Mouse (Mus musculus): ENCODE measurements around the gene Gstm6. TPM values are rescaled to one million over a fixed set of nuclear protein-coding genes. Genes with fewer than 3 reads are reported as not detected.
A peak's percentile ranks its signal among the peaks of the same experiment; 100 is the strongest.
"Not testable (repeated sequence)": the region's sequence is repeated elsewhere in the genome, so short reads cannot be mapped to it uniquely, and the experiment has no call there.

Gene Gstm6
- polyA plus RNA-seq, 1 experiment from 2014 or later, result 8.6 TPM

- no peak overlapping the region for H3K27ac ChIP-seq (replicated peaks)
- H3K4me1 ChIP-seq, result 0 out of 2 replicates have a peak, but pooled peaks cover under 1% of the 10 kb centered on the region
- no peaks in the 10 kb centered on the region for H3K9me3 ChIP-seq
- WGBS, result 88% methylated on average over 15 of the region's 15 CpGs
- DNase-seq (ENCODE audit: low spot score), result no peak
- H3K4me3 ChIP-seq, result no peak overlapping the region
- no peaks in the 10 kb centered on the region for H3K36me3 ChIP-seq (replicated peaks)
- H3K27me3 ChIP-seq (replicated peaks; ENCODE audit: low read depth, poor library complexity, severe bottlenecking), result no peaks in the 10 kb centered on the region
Measured at GRCm38 (mm10) chr3:107916674-107917073, 26.9 kb downstream of the Gstm6 start.

- no peak overlapping the region for H3K4me3 ChIP-seq
- WGBS, result 74% methylated on average over 6 of the region's 6 CpGs
- no peaks in the 10 kb centered on the region for H3K27me3 ChIP-seq (replicated peaks; ENCODE audit: low read depth, poor library complexity, severe bottlenecking)
- H3K9me3 ChIP-seq, result no peaks in the 10 kb centered on the region
- DNase-seq (ENCODE audit: low spot score), result no peak
- H3K27ac ChIP-seq (replicated peaks), result no peak overlapping the region
- no peaks in the 10 kb centered on the region for H3K36me3 ChIP-seq (replicated peaks)
- peaks cover 23% of the 10 kb centered on the region for H3K4me1 ChIP-seq
Measured at GRCm38 (mm10) chr3:107905942-107906341, 37.6 kb downstream of the Gstm6 start.

GRCm38 (mm10) chr3:107900955-107901673 is 42.4 kb downstream of the Gstm6 start:
- peaks cover 28% of the 10 kb centered on the region for H3K36me3 ChIP-seq (replicated peaks)
- H3K27me3 ChIP-seq (replicated peaks; ENCODE audit: low read depth, poor library complexity, severe bottlenecking), result no peaks in the 10 kb centered on the region
- peaks cover 24% of the 10 kb centered on the region for H3K4me1 ChIP-seq
- no peak overlapping the region for H3K4me3 ChIP-seq
- 72% methylated on average over 11 of the region's 11 CpGs for WGBS
- DNase-seq (ENCODE audit: low spot score), result no peak
- H3K9me3 ChIP-seq, result no peaks in the 10 kb centered on the region
- 0 out of 2 replicates have a peak overlapping the region, but pooled peaks have one; percentile 30 for H3K27ac ChIP-seq (replicated peaks)

- Histone ChIP-seq H3K36me3 (replicated peaks) (peaks cover 28% of the 10 kb centered on the region), H3K9me3 (no peaks in the 10 kb centered on the region), H3K4me3 (no peak overlapping the region), H3K27me3 (replicated peaks; ENCODE audit: low read depth, poor library complexity, severe bottlenecking) (no peaks in the 10 kb centered on the region), H3K4me1 (peaks cover 28% of the 10 kb centered on the region), H3K27ac (replicated peaks) (no peak overlapping the region)
- DNase-seq (ENCODE audit: low spot score), result no peak
- WGBS, result 93% methylated on average over 13 of the region's 13 CpGs
Measured at GRCm38 (mm10) chr3:107898691-107899090, 44.9 kb downstream of the Gstm6 start.

- Histone ChIP-seq H3K9me3 (no peaks in the 10 kb centered on the region), H3K36me3 (replicated peaks) (peaks cover 31% of the 10 kb centered on the region), H3K27ac (replicated peaks) (peak within 1 kb of the TSS; percentile 95), H3K4me3 (peak within 1 kb of the TSS; percentile 86), H3K27me3 (replicated peaks; ENCODE audit: low read depth, poor library complexity, severe bottlenecking) (no peaks in the 10 kb centered on the region), H3K4me1 (peaks cover 15% of the 10 kb centered on the region)
- peak; percentile 89 for DNase-seq (ENCODE audit: low spot score)
- WGBS, result 5% methylated on average over 40 of the region's 40 CpGs
Measured at GRCm38 (mm10) chr3:107895720-107896569, 47.6 kb downstream of the Gstm6 start, which contains the start of gene Gstm5. Gstm5 (plus strand) TSS chr3:107895821.

GRCm38 (mm10) chr3:107895194-107895719 is 48.3 kb downstream of the Gstm6 start:
- Histone ChIP-seq H3K36me3 (replicated peaks) (peaks cover 31% of the 10 kb centered on the region), H3K27me3 (replicated peaks; ENCODE audit: low read depth, poor library complexity, severe bottlenecking) (no peaks in the 10 kb centered on the region), H3K27ac (replicated peaks) (peak overlapping the region; percentile 95), H3K9me3 (no peaks in the 10 kb centered on the region), H3K4me3 (peak overlapping the region; percentile 86), H3K4me1 (peaks cover 15% of the 10 kb centered on the region)
- DNase-seq (ENCODE audit: low spot score), result no peak
- 13% methylated on average over 6 of the region's 6 CpGs for WGBS

- not testable (repeated sequence) for H3K4me1 ChIP-seq; H3K27ac ChIP-seq (replicated peaks); H3K4me3 ChIP-seq; DNase-seq (ENCODE audit: low spot score); H3K27me3 ChIP-seq (replicated peaks; ENCODE audit: low read depth, poor library complexity, severe bottlenecking); H3K9me3 ChIP-seq; H3K36me3 ChIP-seq (replicated peaks)
- WGBS, result 81% methylated on average over 2 of the region's 2 CpGs
Measured at GRCm38 (mm10) chr3:107889236-107889635, 54.3 kb downstream of the Gstm6 start.

Other genes starting within 250 kb of the Gstm6 start
- 88.7 and 88.8 TPM in 2 replicates for gene Ahcyl1, start 247.2 kb downstream of the Gstm6 start, polyA plus RNA-seq (2016; fragmentation: Nextera tagmentation; extraction: Ambion mirVana)
- gene Csf1, start 183.3 kb downstream of the Gstm6 start, polyA plus RNA-seq (2016; fragmentation: Nextera tagmentation; extraction: Ambion mirVana), result 3.8 and 4.4 TPM in 2 replicates
- not detected in 2 replicates for gene Eps8l3, start 66.5 kb downstream of the Gstm6 start, polyA plus RNA-seq (2016; fragmentation: Nextera tagmentation; extraction: Ambion mirVana)
- gene Gstm5, start 47.9 kb downstream of the Gstm6 start, polyA plus RNA-seq (2016; fragmentation: Nextera tagmentation; extraction: Ambion mirVana), result 208 and 219 TPM in 2 replicates
- gene Gstm7, start 11.9 kb downstream of the Gstm6 start, polyA plus RNA-seq (2016; fragmentation: Nextera tagmentation; extraction: Ambion mirVana), result 18.5 and 22.8 TPM in 2 replicates
- not detected in 2 replicates for gene Gstm3, start 25.5 kb upstream of the Gstm6 start, polyA plus RNA-seq (2016; fragmentation: Nextera tagmentation; extraction: Ambion mirVana)
- gene Gstm2, start 42.7 kb upstream of the Gstm6 start, polyA plus RNA-seq (2016; fragmentation: Nextera tagmentation; extraction: Ambion mirVana), result 21.0 and 21.8 TPM in 2 replicates
- 32.4 and 35.2 TPM in 2 replicates for gene Gstm1, start 74.2 kb upstream of the Gstm6 start, polyA plus RNA-seq (2016; fragmentation: Nextera tagmentation; extraction: Ambion mirVana)
- 12.9 and 13.2 TPM in 2 replicates for gene Gstm4, start 101.1 kb upstream of the Gstm6 start, polyA plus RNA-seq (2016; fragmentation: Nextera tagmentation; extraction: Ambion mirVana)
- gene Ampd2, start 142.9 kb upstream of the Gstm6 start, polyA plus RNA-seq (2016; fragmentation: Nextera tagmentation; extraction: Ambion mirVana), result 69.4 and 70.6 TPM in 2 replicates
- gene Gnat2, start 149.0 kb upstream of the Gstm6 start, polyA plus RNA-seq (2016; fragmentation: Nextera tagmentation; extraction: Ambion mirVana), result 0.90 and 1.3 TPM in 2 replicates
- 194 and 195 TPM in 2 replicates for gene Gnai3, start 202.4 kb upstream of the Gstm6 start, polyA plus RNA-seq (2016; fragmentation: Nextera tagmentation; extraction: Ambion mirVana)
- 0.30 and 0.36 TPM in 2 replicates for gene Gpr61, start 211.1 kb upstream of the Gstm6 start, polyA plus RNA-seq (2016; fragmentation: Nextera tagmentation; extraction: Ambion mirVana)
- gene Amigo1, start 242.6 kb upstream of the Gstm6 start, polyA plus RNA-seq (2016; fragmentation: Nextera tagmentation; extraction: Ambion mirVana), result 4.0 and 4.3 TPM in 2 replicates

Measured in embryonic facial prominence, embryonic 10.5 days (tissue).